Mouse (Mus musculus): ENCODE data around the gene Ube2o.

Gene Ube2o

DNA sequence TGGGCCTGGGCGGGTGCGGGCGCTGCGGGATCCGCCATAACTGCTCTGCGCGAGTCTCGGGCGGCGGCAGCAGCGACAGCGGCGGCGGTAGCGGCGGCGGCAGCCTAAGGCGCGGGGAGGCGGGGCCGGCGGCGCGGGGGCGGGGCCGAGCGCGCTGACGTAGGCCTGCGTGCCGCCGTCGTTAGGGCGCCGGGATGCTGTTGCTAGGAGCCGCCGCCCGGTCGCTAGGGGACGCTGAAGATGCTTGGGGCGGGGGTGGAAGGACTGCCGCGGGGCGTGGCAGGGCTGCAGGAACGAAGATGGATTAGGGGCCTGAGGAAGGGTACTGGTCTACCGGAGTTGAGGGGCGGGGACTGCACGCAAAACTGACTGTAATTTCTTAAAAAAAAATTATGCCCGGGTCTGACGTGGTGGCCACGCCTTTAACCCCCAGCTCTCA, at the start of gene Ube2o:
TSS of gene Ube2o (minus strand) at position 72 of the 439 bp plus-strand sequence.
- DNase-seq (ENCODE audit: low spot score): peak; percentile 72

DNA sequence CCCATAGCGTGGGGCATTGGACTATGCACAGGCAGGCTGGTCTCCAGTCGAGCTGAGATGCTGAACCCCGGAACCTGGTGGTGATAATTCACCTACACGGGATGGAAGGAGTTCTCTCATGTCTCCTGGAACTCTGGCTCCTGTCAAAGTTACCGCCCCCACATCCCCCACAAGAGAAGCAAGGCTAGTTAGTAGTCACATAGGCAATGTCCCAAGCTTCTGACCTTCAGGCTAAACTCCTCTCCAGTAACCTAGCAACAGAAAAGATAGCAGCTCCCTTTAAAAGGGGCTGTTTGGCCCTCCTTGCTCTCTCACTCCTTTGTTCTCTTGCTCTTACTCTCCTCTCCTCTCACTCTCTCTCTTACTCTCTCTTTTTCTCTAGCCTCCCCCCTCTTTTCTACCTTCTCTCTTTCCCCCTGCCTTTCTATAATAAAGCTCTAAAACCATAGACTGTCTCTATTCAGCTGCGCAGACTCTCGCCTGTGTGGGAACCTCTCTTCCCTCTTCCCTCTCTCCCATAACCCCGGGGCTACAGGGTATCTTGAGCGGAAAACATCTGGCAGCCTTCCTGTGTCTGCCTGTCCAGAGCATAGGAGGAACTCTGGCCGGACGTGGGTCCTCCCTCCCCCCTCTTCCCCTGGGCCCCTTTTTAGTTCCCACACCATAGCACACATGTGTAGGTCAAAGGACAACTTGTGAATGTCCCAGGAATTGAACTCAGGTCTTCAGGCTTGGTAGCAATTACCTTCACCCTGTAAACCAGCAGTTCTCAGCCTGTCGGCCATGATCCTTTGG, 49.1 kb upstream of the Ube2o start:
- no peak for DNase-seq (ENCODE audit: low spot score)

DNA sequence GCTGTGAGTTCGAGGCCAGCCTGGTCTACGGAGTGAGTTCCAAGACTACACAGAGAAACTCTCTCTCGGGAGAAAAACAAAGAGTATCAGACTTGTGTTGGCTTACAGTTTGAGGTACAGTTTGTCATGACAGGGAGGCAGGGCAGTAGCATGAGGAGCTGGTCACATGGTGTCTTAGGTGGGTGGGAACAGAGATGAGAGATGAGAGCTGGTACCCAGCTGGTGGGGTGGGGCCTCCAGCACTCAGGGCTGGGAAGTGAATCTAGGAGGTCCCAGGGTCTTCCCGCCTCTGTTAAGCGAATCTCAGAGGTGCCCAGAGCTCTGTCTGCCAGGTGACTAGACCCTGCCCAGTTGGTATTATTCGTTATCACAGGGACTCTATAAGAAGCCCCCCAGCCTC, 48.2 kb upstream of the Ube2o start:
- no peak for DNase-seq (ENCODE audit: low spot score)

DNA sequence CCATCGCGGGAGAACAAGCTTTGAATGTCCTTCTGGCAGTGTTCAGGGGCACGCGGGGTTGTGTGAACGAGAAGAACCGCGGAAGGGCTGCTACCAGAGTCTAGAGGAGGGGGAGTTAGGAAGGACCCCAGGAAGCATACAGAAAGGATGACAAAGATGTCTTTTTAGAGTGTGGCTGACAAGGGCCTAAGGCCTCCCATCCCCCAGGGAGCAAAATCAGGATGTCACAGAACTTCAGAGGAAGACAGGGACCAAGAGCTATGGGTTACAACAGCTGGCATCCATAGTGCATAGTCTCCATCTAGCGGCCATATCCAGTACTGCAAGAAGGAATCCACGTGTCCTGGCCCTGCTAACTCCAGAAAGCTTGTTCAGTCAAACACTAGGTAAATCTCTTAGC, 47.5 kb upstream of the Ube2o start:
- DNase-seq (ENCODE audit: low spot score): no peak

DNA sequence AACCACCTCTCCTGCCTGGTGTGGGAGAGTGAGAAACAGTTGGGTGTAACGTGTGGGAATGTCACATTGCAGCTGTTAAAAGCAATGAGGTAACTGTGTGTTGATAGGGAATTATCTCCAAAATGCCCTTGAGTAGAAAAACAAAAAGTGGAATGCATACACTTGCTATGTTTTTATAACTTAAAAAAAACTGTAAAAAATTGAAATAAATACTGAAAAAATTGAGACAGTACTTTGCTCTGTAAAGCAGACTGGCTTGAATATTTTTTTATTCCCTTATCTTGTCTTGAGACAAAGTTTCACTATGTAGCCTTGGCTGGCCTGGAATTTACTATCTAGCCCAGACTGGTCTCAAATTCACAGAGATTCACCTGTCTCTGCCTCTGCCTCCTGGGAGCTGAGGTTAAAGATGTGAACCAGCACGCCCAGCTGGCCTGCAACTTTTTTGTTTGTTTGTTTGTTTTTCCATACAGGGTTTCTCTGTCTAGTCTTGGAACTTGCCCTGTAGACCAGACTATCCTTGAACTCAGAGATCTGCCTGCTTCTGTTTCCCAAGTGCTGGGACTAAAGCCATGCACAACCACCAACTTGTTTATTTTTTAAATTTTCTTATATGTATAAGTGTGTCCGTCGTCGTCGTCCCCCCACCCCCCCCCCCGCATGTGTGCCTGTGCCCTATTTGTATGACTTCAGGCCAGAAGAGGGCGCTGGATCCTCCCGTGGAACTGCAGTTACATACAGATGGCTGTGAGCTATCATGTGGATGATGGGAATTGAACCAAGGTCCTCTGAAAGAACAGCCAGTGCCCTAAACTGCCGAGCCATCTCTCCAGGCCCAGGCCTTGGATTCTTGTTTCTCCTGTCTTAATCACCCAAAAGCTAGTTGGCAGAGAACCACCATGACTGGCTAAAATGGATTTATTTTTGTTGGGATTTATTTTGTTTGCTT, 46.1 kb upstream of the Ube2o start:
- no peak for DNase-seq (ENCODE audit: low spot score)

DNA sequence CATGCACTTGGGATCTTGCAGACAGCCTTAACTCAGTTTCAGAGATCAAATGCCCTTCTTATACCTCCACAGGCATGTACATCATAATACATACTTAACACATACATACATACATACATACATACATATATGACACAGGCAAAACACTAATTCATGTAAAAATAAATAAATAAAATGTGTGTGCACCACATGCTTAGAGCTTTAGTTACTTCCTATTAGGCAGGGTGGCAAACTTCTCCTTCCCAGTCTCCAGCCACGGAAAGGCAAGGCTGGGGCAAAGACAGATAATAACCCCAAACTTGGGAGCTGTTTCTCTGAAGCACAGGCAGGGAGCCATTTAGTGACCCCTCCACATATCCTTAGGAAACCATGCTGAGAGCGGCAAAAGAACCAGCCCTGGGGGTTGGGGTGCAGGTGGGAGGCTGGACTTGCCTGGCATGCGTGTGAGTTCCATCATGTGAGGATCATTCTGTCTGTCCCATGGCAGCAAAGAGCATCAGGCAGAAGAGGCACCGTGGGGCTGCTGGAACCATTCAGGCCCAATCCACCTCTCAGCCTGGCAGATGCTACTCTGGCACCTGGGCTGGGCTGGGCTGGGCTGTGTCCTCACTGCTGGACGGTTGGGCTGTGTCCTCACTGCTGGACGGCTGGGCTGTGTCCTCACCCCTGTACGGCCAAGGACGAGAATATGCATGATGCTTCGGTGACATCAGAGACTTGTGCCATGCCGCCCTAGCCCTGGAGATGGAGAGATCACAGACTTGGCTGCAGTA, 45.2 kb upstream of the Ube2o start, which contains the start of gene Rhbdf2:
TSS of gene Rhbdf2 (minus strand) at position 721 of the 773 bp plus-strand sequence.
- no peak for DNase-seq (ENCODE audit: low spot score)

DNA sequence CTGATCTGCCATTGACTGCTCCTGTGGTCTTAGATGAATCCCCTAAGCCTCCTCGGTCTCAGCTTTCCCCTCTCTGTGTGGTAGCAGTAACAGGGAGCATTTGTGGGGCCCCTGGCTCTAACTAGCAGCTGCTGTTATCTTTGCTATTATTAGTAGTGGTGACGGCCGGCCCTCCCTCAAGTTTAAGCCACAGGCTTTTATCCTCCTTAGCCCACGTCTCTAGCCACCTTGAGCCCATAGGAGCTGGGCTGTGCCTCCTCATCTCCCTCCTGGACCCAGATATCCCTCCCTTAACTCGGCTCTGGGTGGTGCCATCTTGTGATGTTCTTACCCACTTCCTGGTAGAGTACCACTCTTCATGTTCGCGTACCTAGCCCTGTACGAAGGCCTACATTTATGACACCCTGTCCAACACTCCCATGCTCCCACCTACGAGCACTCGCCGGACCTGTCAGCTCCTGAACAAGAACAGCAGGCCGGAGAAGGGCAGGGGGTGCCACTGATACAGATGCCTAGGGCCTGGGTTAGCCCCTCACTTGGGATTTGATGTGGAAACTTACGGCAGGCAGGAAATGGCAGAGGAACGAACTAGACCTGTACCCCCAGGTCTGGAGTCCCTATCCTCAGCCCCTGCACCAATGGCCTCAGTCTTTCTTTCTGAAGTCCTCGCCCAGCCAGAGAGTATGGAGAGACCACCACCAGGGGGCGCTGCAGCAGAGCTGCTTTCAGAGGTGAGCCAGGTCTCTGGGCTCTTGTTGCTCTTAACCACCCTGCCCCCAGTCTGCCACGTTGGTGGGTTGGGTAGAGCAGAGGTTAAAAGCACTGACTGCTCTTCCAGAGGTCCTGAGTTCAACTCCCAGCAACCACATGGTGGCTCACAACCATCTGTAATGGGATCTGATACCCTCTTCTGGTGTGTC, 44.1 kb upstream of the Ube2o start:
- DNase-seq (ENCODE audit: low spot score): no peak

DNA sequence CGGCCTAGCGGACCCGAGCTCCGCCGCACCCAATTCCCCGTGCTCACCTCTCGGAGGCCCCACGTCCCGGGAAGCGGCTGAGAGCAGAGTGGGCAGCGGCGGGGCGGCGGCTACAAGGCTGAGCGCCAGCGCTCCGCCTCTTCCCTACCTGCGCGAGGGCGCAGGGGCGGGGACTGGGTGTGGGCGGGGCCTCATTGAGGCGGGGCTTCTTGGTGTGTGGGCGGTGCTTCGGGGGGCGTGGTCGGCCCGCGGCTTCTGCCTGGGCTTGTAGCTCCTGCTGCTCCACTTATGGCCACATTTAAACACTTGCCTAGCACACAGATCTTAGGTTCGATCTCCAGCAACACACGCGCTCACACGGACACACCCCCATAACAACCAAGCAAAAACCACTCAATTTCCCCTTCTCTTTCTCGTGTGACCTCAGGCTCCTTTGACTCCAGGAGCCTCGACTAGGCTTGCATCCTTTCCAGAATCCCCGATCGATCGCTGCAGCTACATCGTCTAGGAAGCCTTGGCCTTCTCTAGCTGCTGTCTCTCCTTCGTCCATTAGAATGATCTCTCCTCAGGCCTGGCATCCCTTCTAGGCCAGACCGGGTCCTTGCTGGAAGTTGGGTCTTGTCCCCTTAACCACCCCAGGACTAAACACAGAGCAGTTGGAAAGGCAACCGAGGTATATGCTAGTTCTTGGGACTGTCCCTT, 43.0 kb upstream of the Ube2o start:
- peak; percentile 81 for DNase-seq (ENCODE audit: low spot score)

DNA sequence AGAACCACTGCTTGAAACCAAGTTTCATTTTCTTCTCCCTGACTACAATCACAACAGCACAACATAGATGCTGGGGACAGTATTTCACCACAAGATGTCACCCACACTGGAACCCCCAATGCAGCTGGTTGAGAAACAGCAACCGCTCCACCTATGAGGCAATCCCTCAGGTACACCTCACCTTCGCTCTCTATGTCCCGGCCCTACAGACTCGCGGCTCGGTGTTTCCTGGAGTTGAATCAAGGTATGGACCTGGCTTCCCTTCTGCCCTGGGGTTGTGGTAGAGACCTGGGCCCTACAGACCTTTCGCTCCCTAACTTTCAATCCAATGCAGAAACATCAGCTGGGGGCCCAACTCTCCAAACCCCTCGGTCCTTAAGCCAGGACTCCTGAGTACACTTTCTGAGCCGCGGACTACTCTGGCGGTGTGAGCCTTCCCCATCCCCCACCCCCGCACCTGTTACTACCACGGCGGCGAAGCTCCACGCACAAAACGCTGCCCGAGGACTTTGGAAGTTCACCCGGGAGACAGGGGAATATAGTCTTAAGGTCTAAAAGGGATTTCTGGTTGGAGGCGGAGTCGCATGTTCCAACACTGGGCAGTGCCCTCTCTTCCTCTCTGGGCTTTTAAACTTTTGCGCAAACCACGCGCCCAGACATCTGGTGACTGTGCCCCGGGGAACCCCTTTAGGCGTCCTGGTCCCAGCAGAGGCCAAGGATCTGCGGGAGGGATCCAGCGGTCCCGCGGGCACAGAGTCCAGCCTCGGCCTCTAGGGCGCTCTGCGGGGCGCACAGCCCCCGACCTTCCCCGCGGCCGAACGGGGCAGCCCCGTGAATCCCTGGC, 42.3 kb upstream of the Ube2o start:
- DNase-seq (ENCODE audit: low spot score): no peak

DNA sequence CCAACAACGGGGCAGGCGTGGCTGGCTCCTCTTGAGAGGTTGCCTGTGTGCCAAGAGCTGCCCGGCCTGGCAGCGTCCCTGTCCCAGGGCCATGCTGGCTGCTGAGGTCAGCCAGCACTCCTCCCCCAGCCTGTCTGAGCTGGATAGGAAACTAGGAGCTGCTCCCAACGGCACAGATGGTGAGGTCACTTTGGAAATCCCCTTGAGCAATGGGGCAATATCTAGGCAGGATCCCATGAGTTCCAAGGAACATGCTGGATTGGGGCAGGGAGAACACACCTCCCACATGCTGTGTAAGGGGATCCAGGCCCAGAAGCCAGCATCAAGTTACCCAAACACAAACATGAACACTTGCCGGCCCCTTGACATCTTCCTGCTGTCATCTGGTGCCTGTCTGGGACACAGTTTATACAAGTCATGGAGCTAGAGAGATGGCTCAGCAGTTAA, 40.0 kb upstream of the Ube2o start:
- DNase-seq (ENCODE audit: low spot score): peak; percentile 90

DNA sequence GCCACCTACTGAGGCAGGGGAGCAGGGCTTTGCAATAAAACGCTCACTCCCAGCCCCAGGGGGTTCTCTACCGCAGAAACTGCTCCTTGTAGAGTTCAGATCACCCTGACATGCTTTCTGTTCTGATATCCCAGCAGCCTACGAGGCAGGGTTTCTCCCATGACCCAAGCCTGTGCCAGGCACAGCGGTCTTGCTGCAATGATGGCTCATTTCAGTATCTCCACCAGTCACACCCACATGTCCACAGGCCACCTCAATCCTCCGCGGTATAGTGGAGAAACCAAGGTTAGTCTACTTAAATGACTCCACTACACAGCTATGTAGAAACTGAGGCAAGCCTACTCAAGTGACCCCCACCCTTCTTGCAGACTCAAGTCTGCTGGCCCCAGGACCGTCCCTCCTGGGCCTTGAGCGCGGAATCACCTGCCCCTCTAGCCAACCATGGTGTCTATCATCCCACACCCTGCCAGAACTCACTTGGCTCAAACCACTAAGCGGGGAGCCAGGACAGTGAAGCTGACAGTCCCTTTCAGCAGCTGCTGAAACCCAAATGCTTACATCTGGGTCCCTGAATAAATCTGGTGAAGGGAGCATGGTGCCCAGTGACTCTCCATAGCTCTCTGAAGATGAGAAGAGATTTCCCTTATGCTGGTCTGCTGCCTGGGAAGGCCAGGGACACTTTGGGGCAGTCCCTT, 39.5 kb upstream of the Ube2o start:
- DNase-seq (ENCODE audit: low spot score): no peak

DNA sequence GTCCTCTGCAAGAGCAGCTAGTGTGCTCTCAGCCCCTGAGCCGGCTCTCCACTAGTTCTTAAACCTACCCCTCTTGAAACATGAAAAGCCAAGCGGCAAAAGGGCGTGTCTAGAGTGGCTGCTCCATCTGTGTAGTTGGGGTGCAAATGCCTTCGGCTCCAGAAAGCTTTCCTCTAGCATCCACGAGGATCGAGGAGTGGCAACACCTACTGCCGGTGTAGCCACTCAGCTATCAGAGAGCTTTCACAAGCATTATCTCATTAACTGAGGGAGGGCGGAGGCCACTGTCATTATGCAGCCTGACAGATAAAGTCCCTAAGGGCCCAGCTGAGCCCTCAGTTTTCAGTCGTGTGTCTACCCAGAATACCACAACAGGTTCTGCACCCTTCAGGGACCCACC, 38.8 kb upstream of the Ube2o start:
- DNase-seq (ENCODE audit: low spot score): no peak

DNA sequence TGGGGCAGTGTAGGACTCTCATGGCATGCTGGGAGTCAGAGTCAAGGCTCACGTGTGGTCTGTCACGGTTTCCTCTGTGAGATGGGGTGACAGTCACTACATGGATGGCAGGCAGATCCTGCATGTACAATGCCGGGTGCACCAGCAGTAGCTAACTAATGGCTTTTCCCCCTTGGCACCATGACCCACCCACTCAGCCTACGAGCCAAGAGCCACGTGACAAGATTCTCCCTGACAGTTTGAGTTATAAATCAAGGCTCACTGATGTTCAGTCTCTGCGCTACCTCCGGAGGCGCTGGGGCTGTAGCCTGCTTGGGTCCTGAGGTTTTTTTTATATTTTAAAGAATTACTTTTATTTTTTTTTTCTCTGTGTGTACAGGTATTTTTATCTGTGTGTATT, 38.3 kb upstream of the Ube2o start:
- DNase-seq (ENCODE audit: low spot score): no peak

DNA sequence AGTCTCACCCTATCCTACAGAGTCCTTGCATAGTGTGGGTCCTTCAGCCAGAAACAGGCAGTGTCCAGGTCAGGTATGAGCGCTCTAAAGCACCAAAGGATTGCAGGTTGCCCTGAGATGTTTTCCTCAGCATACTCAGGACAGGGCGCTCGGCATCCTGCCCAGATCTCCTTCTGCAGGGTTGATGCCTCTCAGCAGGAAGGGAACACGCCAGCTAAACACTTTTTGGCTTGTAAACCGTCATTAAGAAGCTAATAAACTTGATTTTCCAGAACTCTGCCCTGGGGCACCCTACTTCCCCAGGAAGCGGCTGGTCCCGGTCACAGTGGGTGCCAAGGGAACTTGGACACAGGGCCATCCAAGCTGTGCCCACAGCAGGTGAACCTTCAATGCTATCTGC, 37.9 kb upstream of the Ube2o start:
- DNase-seq (ENCODE audit: low spot score): no peak

DNA sequence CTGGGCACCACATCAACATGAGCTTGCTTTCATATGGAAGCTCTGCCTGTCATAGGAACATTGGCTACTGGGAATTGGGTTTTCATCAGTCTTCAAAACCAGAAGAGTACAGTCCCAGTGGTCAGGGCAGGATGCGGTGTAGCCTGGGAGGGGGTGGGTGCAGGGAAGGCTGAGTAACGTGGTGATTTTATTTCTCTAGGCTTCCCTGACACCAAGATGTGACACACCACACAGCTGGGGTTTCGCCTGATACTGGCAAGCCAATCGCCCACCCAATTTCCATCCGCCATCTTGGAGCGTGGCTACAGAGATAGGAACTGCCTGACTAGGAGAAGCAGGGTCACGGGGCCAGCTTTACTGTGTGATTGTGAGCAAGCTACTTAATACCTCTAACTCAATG, 37.4 kb upstream of the Ube2o start:
- no peak for DNase-seq (ENCODE audit: low spot score)

DNA sequence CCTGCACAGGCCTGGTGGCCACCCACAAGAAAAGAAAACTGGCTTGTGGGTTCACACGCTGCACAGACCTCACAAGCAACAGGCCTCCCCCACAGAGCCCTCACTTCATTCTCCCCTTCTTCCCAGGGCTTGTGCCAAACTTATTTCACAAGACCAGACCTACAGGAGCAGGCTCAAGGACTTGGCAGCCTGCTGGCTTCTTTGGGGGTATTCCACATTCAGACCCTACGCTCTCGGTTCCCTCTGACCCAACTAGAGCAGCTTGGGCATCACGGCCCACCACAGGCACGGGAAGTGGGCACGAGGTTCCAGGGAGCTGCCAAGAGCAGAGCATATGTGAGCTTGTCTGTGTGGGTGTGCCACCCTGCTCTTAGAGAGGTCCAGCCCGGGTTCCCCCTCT, 36.4 kb upstream of the Ube2o start:
- peak; percentile 71 for DNase-seq (ENCODE audit: low spot score)

DNA sequence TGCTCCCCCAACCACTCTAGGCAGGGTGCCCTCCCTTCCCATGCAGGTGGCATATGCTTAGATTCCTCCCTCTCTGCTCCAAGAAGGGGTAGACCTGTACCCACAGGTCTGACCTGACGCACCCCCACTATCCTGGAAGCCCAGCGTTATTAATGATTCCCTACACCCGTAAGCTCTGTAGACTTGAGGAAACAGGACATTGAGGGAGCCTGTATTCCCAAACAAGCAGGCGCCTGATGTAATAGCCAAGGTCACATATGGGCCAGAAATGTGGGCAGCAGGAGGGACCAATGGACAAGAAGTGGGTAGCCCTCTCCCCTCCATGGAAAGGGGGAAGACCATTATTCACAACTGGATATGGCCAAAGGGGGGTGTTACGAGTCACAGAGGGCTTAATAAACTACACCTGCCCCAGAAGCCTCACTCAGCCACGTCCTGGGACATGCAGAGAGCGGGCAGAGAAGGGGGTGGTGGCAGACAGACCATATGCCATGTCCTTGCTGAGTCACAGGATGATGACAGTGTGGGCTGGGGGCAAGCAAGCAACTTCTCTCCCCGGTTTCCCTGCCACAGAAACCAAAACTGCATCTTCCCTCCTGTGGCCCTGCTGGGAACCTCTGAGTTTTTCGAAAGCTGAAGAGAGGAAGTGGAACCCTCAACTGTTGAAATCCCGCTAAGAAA, 35.3 kb upstream of the Ube2o start:
- DNase-seq (ENCODE audit: low spot score): no peak

DNA sequence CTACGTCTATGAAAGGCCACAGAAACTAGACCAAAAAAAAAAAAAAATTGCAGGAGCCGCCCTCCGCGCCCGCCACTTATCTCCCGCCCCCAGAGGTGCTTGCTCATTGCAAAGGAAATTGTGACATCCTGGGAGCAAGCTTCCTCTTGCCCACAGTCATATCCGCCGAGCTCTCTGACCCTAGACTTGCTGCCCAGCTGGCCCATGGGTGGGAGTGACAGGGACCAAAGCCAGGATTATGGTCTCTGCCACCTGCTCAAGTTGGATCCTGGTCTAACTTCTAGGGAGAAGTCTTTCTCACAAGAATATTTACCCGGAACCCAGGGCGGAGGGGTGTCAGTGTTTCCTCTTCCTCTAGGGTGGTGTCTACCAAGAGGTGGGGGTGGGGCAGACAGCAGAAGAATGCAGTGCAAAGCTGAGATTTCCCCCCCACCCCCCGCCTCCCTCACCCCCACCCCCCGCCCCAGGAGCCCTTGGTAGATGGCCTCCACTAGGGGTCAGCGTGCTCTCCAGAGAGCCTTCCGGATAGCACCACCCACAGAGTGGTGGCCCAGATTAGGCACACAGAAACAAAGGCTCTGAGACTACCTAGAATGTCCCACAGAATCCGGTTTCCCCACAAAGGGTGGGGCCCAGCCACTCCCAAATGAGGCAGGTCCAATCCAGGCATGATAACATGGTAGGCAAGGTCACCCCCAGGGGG, 34.6 kb upstream of the Ube2o start:
- DNase-seq (ENCODE audit: low spot score): peak; percentile 59
